Mouse (Mus musculus): ENCODE data around the gene Cdkl1. TPM values are rescaled to one million over a fixed set of nuclear protein-coding genes. Genes with fewer than 3 reads are reported as not detected.

The Cdkl1 gene
- polyA plus RNA-seq, 1 experiment = not detected

DNA sequence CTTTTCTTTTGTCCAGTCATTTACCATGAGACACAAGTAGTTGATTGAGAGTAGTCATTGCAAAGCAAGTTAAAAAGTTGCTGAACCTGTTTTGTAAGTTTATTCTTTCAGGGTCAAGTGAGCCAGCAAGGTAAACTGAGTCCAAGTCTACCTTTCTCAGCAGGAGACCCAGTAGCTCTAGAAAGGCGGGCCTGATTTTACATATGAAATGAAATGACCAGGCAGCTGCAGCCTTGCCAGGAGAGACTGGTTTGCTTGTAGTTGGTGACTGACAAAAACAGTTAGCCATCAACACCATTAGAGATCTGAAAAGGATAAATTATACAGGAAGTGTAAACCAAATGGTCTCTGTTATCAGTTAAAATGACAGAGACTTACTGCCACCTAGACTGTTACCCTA lies 60.8 kb downstream of the Cdkl1 start:
- TF ChIP-seq GATA1 (IDR thresholded peaks at IDR 0.05; ENCODE audit: low read length) = no peak

DNA sequence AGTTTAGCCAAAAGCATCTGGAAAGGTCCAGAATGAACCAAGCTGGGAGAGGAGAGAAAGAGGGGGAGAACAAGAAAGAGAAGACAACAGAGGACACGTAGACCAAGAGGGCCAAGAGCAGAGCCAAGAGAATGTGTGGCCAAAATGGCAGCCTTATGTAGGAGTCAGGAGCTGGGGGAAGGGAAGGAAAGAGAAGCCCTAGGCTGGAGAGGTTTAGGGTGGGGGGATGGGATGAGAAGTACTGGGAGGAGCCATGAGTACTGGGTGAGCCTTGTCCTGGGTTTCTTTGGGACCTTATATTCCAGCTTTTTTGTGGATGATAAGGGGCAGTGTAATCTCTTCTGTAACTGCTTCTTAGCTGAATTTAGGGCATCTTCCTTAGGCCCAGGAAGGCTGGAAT lies 61.8 kb downstream of the Cdkl1 start:
- no peak for TF ChIP-seq GATA1 (IDR thresholded peaks at IDR 0.05; ENCODE audit: low read length)

DNA sequence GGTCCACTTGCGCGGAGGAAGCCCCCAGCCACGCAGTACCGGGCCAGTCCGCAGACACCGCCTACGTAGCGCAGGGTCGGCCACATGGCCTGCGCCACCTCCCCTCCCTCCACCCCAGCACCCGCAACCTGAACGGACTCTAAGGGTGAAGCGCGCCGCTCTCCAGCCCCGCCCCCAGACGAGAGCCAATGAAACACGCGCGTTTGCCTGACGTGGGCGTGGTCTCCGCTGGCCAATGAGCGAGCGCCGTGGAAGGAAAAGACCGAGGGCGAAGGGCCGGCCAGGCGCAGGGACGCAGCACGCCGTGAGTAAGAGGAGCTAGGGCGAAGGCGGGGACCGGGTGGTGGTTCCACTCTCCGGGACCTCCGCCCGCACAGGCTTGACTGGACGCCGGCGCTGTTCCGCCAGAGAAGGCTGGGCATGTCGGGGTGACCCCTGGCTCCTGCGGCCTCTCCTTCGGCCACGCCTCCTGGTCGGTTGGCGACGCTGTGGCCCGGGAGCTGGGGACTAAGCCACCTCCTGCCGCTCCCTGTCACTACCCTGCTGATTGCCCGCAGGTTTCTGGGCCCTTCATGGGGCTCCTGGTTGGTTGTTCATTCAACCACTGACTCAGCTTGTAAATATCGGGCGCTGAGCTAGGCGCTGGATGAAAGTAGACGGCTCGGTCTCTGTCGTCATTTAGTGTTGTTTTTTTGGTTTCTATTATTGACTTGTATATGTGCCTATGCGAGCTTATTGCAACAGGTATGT lies 66.2 kb downstream of the Cdkl1 start, which contains the start of the genes L2hgdh and Atp5s:
Gene L2hgdh, minus strand, starts transcription at position 163 of the 750 bp plus-strand sequence.
Gene Atp5s, plus strand, starts transcription at position 240 of the 750 bp plus-strand sequence.
- no peak for TF ChIP-seq GATA1 (IDR thresholded peaks at IDR 0.05; ENCODE audit: low read length)

DNA sequence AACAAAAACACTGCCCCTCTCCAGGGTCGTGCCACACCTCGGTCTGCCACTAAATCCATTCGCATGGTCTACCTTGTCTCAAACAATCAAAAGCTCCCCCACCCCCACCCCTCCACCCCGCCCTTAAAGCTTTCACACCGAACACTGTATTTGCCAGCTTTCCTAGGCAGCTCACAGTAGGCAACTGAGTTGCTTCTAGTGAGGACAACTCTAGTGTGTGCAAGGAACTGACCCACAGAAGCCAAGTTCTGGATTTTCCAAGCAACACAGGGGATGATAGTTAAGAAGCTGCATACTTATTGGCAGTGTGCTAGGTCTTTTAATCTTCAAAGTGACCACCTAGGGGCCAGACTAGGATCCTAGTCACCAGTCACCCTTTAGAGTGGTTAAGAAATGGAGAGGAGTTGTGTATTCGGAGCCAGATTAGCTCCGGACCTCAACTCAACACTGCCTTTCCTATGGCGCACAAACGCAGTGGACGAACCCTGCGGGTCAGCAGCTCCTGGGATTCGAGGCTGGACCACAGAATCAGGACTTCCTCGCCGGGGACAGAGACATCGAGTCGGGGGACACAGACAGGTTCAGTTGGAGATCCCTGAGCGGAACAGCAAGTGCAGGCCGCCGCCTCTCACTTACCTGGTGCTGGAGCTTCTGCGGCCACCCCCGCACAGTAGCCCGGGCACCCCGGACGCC lies 66.9 kb downstream of the Cdkl1 start:
- no peak for TF ChIP-seq GATA1 (IDR thresholded peaks at IDR 0.05; ENCODE audit: low read length)

DNA sequence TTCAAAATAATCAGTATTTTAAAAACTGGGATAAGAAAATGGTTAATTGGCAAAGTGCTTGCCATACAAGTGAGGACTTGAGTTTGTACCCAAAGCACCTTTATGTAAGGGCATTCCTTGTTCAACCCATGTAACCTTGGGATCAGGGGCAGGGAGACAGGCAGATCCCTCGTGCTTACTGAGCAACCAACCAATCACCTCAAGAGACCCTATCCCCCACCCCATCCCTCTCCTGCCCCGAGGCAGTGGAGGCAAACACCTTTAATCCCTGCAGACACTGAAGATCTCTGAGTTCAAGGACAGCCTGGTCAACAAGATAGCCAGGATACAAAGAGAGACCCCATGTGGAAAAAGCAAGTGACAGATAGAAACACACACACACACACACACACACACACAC lies 67.7 kb downstream of the Cdkl1 start:
- no peak for TF ChIP-seq GATA1 (IDR thresholded peaks at IDR 0.05; ENCODE audit: low read length)

DNA sequence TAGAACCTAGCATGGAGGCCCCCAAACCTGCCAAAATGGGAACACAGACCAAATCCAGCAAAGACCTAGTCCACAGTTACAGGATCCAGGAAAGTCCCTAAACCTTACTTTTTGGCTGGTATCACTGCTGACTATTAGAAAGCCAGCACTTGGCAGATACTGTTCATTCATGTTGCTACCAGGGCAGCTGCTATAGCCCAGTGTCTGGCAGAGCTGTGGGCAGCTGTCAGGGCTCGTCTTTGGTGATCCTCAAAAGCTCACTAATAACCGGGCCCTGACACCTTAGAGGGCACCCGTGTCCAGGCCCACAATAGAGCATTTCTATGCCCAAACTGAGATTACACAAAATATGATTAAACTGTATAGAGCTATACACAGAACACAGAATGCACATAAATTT lies 68.2 kb downstream of the Cdkl1 start:
- TF ChIP-seq GATA1 (IDR thresholded peaks at IDR 0.05; ENCODE audit: low read length) = no peak

DNA sequence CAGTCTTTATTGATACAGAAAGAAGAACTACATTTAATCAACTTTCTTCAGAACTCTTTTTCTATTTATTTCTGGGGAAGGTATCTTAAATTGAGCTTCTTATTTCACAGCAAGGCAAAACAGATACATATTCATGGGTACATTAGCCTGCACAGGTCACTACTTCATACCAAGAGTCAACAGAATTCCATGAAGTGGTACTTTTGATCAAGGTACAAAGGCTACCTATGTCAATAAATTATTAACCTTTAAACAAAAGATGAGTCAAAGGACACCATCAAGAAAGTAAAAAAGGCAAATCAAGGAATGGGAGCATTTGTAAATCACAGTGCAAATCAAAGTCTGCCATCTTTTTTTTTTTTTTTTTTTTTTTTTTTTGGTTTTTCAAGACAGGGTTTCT lies 77.4 kb downstream of the Cdkl1 start:
- TF ChIP-seq GATA1 (IDR thresholded peaks at IDR 0.05; ENCODE audit: low read length) = no peak

DNA sequence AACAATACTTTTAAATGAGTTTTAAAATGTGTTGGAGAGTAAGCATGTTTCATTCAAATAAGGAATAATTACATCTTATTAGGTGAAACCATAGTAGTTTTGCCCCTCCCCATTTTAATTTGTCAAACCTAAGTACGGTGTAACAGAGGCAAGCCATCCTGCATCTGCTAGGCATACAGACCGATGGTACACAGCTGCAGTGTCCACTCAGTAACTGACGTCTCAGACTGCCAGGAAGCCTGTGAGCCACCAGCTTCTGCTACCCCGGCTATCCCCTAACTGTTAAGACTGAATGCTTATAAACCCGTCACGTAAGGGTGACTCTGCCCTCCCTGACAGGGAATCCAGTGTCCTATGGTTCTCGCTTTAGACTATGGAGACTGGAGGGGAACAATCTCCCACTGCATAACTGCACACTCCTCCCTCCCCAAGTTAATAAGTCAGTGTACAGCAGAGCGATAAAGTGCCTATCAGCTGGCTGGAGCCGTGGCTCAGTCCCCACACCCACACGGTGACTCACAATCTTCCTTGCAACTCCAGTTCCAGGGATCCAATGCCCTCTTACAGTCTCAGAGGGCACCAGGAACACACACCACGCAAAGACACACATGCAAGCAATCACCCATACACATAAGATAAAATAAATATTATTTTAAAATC lies 86.1 kb downstream of the Cdkl1 start:
- TF ChIP-seq GATA1 (IDR thresholded peaks at IDR 0.05; ENCODE audit: low read length) = no peak

DNA sequence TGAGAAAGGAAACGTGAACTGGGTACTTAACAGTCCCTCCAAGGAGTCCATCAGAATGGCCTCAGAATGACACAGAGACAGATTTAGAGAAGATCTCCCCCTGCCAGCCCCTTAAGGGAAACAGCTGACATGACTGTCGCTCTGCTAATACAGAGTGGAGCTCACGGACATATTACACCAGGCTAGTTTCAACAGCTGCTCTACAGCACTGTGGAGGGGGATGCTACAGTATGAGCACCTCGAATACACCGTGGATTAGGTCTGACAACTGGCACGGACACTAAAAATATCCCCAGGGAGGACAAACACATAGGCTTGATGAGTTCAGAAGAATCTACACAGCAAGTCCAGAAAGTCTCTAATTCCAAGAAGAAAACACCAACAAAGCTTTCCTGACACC lies 92.7 kb downstream of the Cdkl1 start:
- TF ChIP-seq GATA1 (IDR thresholded peaks at IDR 0.05; ENCODE audit: low read length) = no peak

Other genes starting within 250 kb of the Cdkl1 start
- 14.5 and 24.8 TPM in 2 replicates for gene Vcpkmt, start 208.2 kb downstream of the Cdkl1 start, polyA plus RNA-seq (2012)
- gene Sos2, start 109.4 kb downstream of the Cdkl1 start, polyA plus RNA-seq (2012) = 7.0 and 7.8 TPM in 2 replicates
- 2.0 and 3.2 TPM in 2 replicates for gene L2hgdh, start 66.4 kb downstream of the Cdkl1 start, polyA plus RNA-seq (2012)
- 5.8 and 9.4 TPM in 2 replicates for gene Atp5s, start 66.3 kb downstream of the Cdkl1 start, polyA plus RNA-seq (2012)
- 0.50 and 0.62 TPM in 2 replicates for gene Atl1, start 101.3 kb upstream of the Cdkl1 start, polyA plus RNA-seq (2012)
- gene Map4k5, start 101.9 kb upstream of the Cdkl1 start, polyA plus RNA-seq (2012) = 4.9 and 9.3 TPM in 2 replicates
- 32.3 and 41.9 TPM in 2 replicates for gene Sav1, start 195.7 kb upstream of the Cdkl1 start, polyA plus RNA-seq (2012)

All from G1E-ER4 (cell line).